Mouse (Mus musculus): ENCODE results near the gene Gcfc2. TPM values are rescaled to one million over a fixed set of nuclear protein-coding genes. Genes with fewer than 3 reads are reported as not detected.

Gcfc2 gene
- polyA plus RNA-seq, 1 experiment from 2014 or later, result 13.8 TPM

GRCm38 (mm10) chr6:81986599-81986998 lies 63.1 kb downstream of the Gcfc2 start:
- ATAC-seq (replicated peaks; ENCODE audit: low FRiP score, low TSS enrichment, low read depth), result 0 out of 2 replicates have a peak, but pooled peaks have one; percentile 16
- WGBS, result 43% methylated on average over 5 of the region's 5 CpGs
- H3K4me3 ChIP-seq (ENCODE audit: low read depth, low read length), result no peak overlapping the region
- no peaks in the 10 kb centered on the region for H3K4me1 ChIP-seq (replicated peaks; ENCODE audit: control insufficient read depth, insufficient read depth, low read length)
- no peak overlapping the region for H3K27ac ChIP-seq (ENCODE audit: low read depth)
- no peaks in the 10 kb centered on the region for H3K27me3 ChIP-seq (replicated peaks; ENCODE audit: control insufficient read depth, insufficient read depth, low read length)
- no peak overlapping the region for H3K4me2 ChIP-seq (ENCODE audit: low read length)
- no peak overlapping the region for H3K9ac ChIP-seq (ENCODE audit: low read length)
- no peak for DNase-seq (ENCODE audit: low spot score)
- H3K36me3 ChIP-seq (ENCODE audit: control insufficient read depth, insufficient read depth, low read length), result no peaks in the 10 kb centered on the region
- H3K9me3 ChIP-seq (ENCODE audit: control insufficient read depth, low read length), result no peaks in the 10 kb centered on the region

- no peaks in the 10 kb centered on the region for H3K4me1 ChIP-seq (replicated peaks; ENCODE audit: control insufficient read depth, insufficient read depth, low read length)
- no peaks in the 10 kb centered on the region for H3K27me3 ChIP-seq (replicated peaks; ENCODE audit: control insufficient read depth, insufficient read depth, low read length)
- H3K36me3 ChIP-seq (ENCODE audit: control insufficient read depth, insufficient read depth, low read length), result no peaks in the 10 kb centered on the region
- H3K4me3 ChIP-seq (ENCODE audit: low read depth, low read length), result no peak overlapping the region
- no peaks in the 10 kb centered on the region for H3K9me3 ChIP-seq (ENCODE audit: control insufficient read depth, low read length)
- DNase-seq (ENCODE audit: low spot score) (peak; percentile 88), ATAC-seq (replicated peaks; ENCODE audit: low FRiP score, low TSS enrichment, low read depth) (peak; percentile 85)
- H3K4me2 ChIP-seq (ENCODE audit: low read length), result no peak overlapping the region
- no peak overlapping the region for H3K27ac ChIP-seq (ENCODE audit: low read depth)
- 2% methylated on average over 9 of the region's 9 CpGs for WGBS
- no peak overlapping the region for H3K9ac ChIP-seq (ENCODE audit: low read length)
Measured at GRCm38 (mm10) chr6:81987010-81987409, 63.5 kb downstream of the Gcfc2 start.

- Histone ChIP-seq H3K27me3 (replicated peaks; ENCODE audit: control insufficient read depth, insufficient read depth, low read length) (no peaks in the 10 kb centered on the region), H3K4me3 (ENCODE audit: low read depth, low read length) (no peak overlapping the region), H3K36me3 (ENCODE audit: control insufficient read depth, insufficient read depth, low read length) (no peaks in the 10 kb centered on the region), H3K9me3 (ENCODE audit: control insufficient read depth, low read length) (no peaks in the 10 kb centered on the region), H3K27ac (ENCODE audit: low read depth) (no peak overlapping the region), H3K4me1 (replicated peaks; ENCODE audit: control insufficient read depth, insufficient read depth, low read length) (no peaks in the 10 kb centered on the region), H3K4me2 (ENCODE audit: low read length) (no peak overlapping the region), H3K9ac (ENCODE audit: low read length) (no peak overlapping the region)
- 66% methylated on average over 3 of the region's 3 CpGs for WGBS
- DNase-seq (ENCODE audit: low spot score) (no peak), ATAC-seq (replicated peaks; ENCODE audit: low FRiP score, low TSS enrichment, low read depth) (no peak)
Measured at GRCm38 (mm10) chr6:81987580-81987979, 64.1 kb downstream of the Gcfc2 start.

- Histone ChIP-seq H3K4me2 (ENCODE audit: low read length) (no peak overlapping the region), H3K4me3 (ENCODE audit: low read depth, low read length) (no peak overlapping the region), H3K9me3 (ENCODE audit: control insufficient read depth, low read length) (no peaks in the 10 kb centered on the region), H3K9ac (ENCODE audit: low read length) (no peak overlapping the region), H3K36me3 (ENCODE audit: control insufficient read depth, insufficient read depth, low read length) (no peaks in the 10 kb centered on the region), H3K4me1 (replicated peaks; ENCODE audit: control insufficient read depth, insufficient read depth, low read length) (no peaks in the 10 kb centered on the region), H3K27me3 (replicated peaks; ENCODE audit: control insufficient read depth, insufficient read depth, low read length) (no peaks in the 10 kb centered on the region), H3K27ac (ENCODE audit: low read depth) (no peak overlapping the region)
- ATAC-seq (replicated peaks; ENCODE audit: low FRiP score, low TSS enrichment, low read depth), result no peak
- no peak for DNase-seq (ENCODE audit: low spot score)
- WGBS, result 91% methylated on average over 5 of the region's 5 CpGs
Measured at GRCm38 (mm10) chr6:81988341-81988740, 64.9 kb downstream of the Gcfc2 start.

- DNase-seq (ENCODE audit: low spot score) (no peak), ATAC-seq (replicated peaks; ENCODE audit: low FRiP score, low TSS enrichment, low read depth) (no peak)
- Histone ChIP-seq H3K27me3 (replicated peaks; ENCODE audit: control insufficient read depth, insufficient read depth, low read length) (no peaks in the 10 kb centered on the region), H3K27ac (ENCODE audit: low read depth) (no peak overlapping the region), H3K4me1 (replicated peaks; ENCODE audit: control insufficient read depth, insufficient read depth, low read length) (no peaks in the 10 kb centered on the region), H3K4me2 (ENCODE audit: low read length) (no peak overlapping the region), H3K9me3 (ENCODE audit: control insufficient read depth, low read length) (no peaks in the 10 kb centered on the region), H3K9ac (ENCODE audit: low read length) (no peak overlapping the region), H3K36me3 (ENCODE audit: control insufficient read depth, insufficient read depth, low read length) (no peaks in the 10 kb centered on the region), H3K4me3 (ENCODE audit: low read depth, low read length) (no peak overlapping the region)
- WGBS, result 51% methylated on average over 20 of the region's 20 CpGs
Measured at GRCm38 (mm10) chr6:81990049-81990810, 66.8 kb downstream of the Gcfc2 start.

MicroRNAs within 50 kb of the gene (microRNA counts, 519-probe panel; counts per million panel counts)
- 2,592 counts per million, percentile 27 among the panel's probes with 10 or more counts for microRNA mmu-miR-468

Small RNA genes lying within 50 kb of the gene (microRNA-seq; reads per million reads assigned to microRNA genes)
- not detected for gene Mir468
- not detected for gene Mir7232

Other genes starting within 250 kb of the Gcfc2 start
- 61.2 and 73.7 TPM in 2 replicates for gene Mrpl19, start 42.3 kb downstream of the Gcfc2 start, polyA plus RNA-seq (2014; fragmentation: Nextera tagmentation; extraction: Ambion mirVana)
- 22.3 and 22.4 TPM in 2 replicates for gene Eva1a, start 117.4 kb downstream of the Gcfc2 start, polyA plus RNA-seq (2014; fragmentation: Nextera tagmentation; extraction: Ambion mirVana)

Data from intestine, embryonic 14.5 days (tissue).